Mouse (Mus musculus): ENCODE results near the gene 1600012H06Rik.

GRCm38 (mm10) chr17:14903212-14903611 lies 39.8 kb upstream of the 1600012H06Rik start:
- TF ChIP-seq ZC3H11A (IDR thresholded peaks at IDR 0.05; ENCODE audit: borderline replicate concordance, low read depth, low read length), result no peak
- TF ChIP-seq HCFC1 (IDR thresholded peaks at IDR 0.05; ENCODE audit: borderline replicate concordance, insufficient read depth, low read length), result no peak
- TF ChIP-seq MAFK (IDR thresholded peaks at IDR 0.05; ENCODE audit: insufficient read depth, low read depth, low read length), result no peak

Measured in ES-E14 (cell line).